In the genomic region with DNA sequence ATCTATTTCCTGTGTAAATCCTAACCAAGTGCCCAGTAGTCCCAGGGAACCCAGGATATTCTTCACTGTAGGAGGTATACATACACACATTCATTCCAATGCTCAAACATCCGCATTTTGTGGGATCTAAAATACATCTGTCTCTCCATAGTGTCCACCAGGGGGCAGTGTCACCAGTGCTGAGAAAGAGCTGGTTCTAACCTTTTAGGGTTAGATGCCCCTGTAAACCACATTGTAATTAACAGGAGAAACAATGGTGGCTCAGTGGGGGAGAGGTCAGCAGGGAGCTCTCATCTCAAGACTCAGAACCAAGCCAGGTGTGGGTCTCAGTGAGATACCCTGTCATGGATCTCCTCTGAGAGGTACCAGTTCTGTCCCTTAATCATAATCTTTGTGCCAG, we compare ENCODE assay signal across 9 mouse cellular contexts. TPM values are rescaled to one million over a fixed set of nuclear protein-coding genes. Genes with fewer than 3 reads are reported as not detected.
DNase-seq lines count a peak whose midpoint lies in the region; ATAC-seq and TF ChIP-seq lines count a peak whose summit lies in the region.
"Had no signal": no experiment of that assay in that cellular context is flagged by ENCODE, and none has a peak within 500 bp of the region (broad histone marks: within the 10 kb centered on the region; RNA-seq: fewer than 3 reads in every experiment).

No protein-coding gene starts in this region.

- no peaks in the 10 kb centered on the region for H3K4me1 ChIP-seq in lung, postnatal 0 days (ENCODE audit: insufficient read depth, low read depth, low read length)
- H3K4me1 ChIP-seq: embryonic facial prominence, embryonic 12.5 days had no signal

- no peak overlapping the region for H3K4me3 ChIP-seq in lung, postnatal 0 days (ENCODE audit: low read depth, low read length)
- H3K4me3 ChIP-seq: embryonic facial prominence, embryonic 12.5 days had no signal

- H3K36me3 ChIP-seq in lung, postnatal 0 days (ENCODE audit: insufficient read depth, low read length), result peaks cover 39% of the 10 kb centered on the region; the same call in 1 of the 2 replicates

- WGBS in lung, postnatal 0 days, result 41% methylated on average over 1 of the region's 1 CpGs

- H3K27me3 ChIP-seq in lung, postnatal 0 days (replicated peaks; ENCODE audit: insufficient read depth, low read length), result no peaks in the 10 kb centered on the region
- H3K27me3 ChIP-seq: embryonic facial prominence, embryonic 12.5 days had no signal

- no peak for ATAC-seq in lung, postnatal 0 days
- no peak for ATAC-seq in frontal cortex, adult (ENCODE audit: low TSS enrichment)

- H3K9me3 ChIP-seq in lung, postnatal 0 days (ENCODE audit: low read length), result no peaks in the 10 kb centered on the region
- H3K9me3 ChIP-seq: embryonic facial prominence, embryonic 12.5 days had no signal

- peak; percentile 43 for DNase-seq in adrenal gland, postnatal 14 days
- DNase-seq in adrenal gland, adult 8-10 months, result no peak
- DNase-seq in lung, postnatal 0 days (ENCODE audit: low spot score), result peak; percentile 60
- no peak for DNase-seq in lung, adult 18-20 months
- peak; percentile 73 for DNase-seq in embryo, embryonic 10.5 days (ENCODE audit: low spot score)
- peak; percentile 80 for DNase-seq in retina, embryonic 14.5 days (ENCODE audit: low spot score)
- no peak for DNase-seq in left cerebral cortex, postnatal 36 days (ENCODE audit: low spot score in 2 of 2)

- peak; percentile 85 for TF ChIP-seq CTCF in lung, postnatal 0 days (IDR thresholded peaks at IDR 0.05)

- TF ChIP-seq EP300 in lung, postnatal 0 days (IDR thresholded peaks at IDR 0.05), result no peak

- no peak overlapping the region for H3K9ac ChIP-seq in lung, postnatal 0 days (replicated peaks; ENCODE audit: low read depth)
- H3K9ac ChIP-seq: embryonic facial prominence, embryonic 12.5 days had no signal

- intact Hi-C loops in left cerebral cortex, postnatal 36 days (cut with DNase I), result loop anchor here (10.0 kb wide), 1 partner anchor 891 kb away; no protein-coding TSS in a partner anchor

- H3K27ac ChIP-seq in lung, postnatal 0 days (ENCODE audit: low read length), result no peak overlapping the region
- H3K27ac ChIP-seq: embryonic facial prominence, embryonic 12.5 days had no signal

- no peak overlapping the region for H3K4me2 ChIP-seq in lung, postnatal 0 days (replicated peaks; ENCODE audit: low read depth, low read length)
- H3K4me2 ChIP-seq: embryonic facial prominence, embryonic 12.5 days had no signal

RNA-seq across cellular contexts. Expression of gene BC051665, which starts 39.9 kb away (rescaled TPM):
- total RNA-seq in adrenal gland, postnatal 14 days (2021), result not detected in 2 replicates
- not detected for total RNA-seq in adrenal gland, adult 8-10 months (2022)
- not detected in 2 replicates for polyA plus RNA-seq in lung, postnatal 0 days (2015; fragmentation: Nextera tagmentation; extraction: Ambion mirVana)
- total RNA-seq in left cerebral cortex, postnatal 36 days (2021), result not detected
- polyA plus RNA-seq: embryonic facial prominence, embryonic 12.5 days had no signal

RNA-seq across cellular contexts. Expression of gene Ctsll3, which starts 56.4 kb away (rescaled TPM):
- not detected in 2 replicates for total RNA-seq in adrenal gland, postnatal 14 days (2021)
- not detected for total RNA-seq in adrenal gland, adult 8-10 months (2022)
- polyA plus RNA-seq in lung, postnatal 0 days (2015; fragmentation: Nextera tagmentation; extraction: Ambion mirVana), result not detected in 2 replicates
- total RNA-seq in left cerebral cortex, postnatal 36 days (2021), result not detected
- polyA plus RNA-seq: embryonic facial prominence, embryonic 12.5 days had no signal

Comparison
In these comparisons a context has a peak if more than half of its experiments do, and no peak if none do; other contexts are left out.
1. DNase-seq: peak in adrenal gland, postnatal 14 days (single experiment), lung, postnatal 0 days (single experiment), embryo, embryonic 10.5 days (single experiment) and retina, embryonic 14.5 days (single experiment); none in adrenal gland, adult 8-10 months (single experiment), lung, adult 18-20 months (0 of 2) and left cerebral cortex, postnatal 36 days (0 of 2).